Mouse (Mus musculus) hindbrain, embryonic 10.5 days (tissue): ENCODE measurements at regions not wholly inside any gene's neighbourhood (a gene's known extent, or its start where the extent isn't known, plus 50 kb on each side); places are given as distances from the start of the nearest gene placed in this dataset.

Experiments used
- DNase-seq: peaks from one replicate; pipeline ENCODE4 v3.0.0-alpha.2; 2017; ENCODE audit warnings: low spot score
- H3K27ac ChIP-seq: fragments of 300-500 bp; sonication (generic); 2 replicates; pipeline ENCODE4 v1.5.1; 2016; ENCODE audit warnings: mild to moderate bottlenecking, moderate library complexity
- H3K27me3 ChIP-seq: fragments of 300-500 bp; sonication (generic); 2 replicates; pipeline ENCODE4 v1.6.1; 2016; ENCODE audit warnings: mild to moderate bottlenecking; ENCODE audit not compliant: poor library complexity, insufficient read depth, severe bottlenecking
- H3K36me3 ChIP-seq: fragments of 300-500 bp; sonication (generic); 2 replicates; pipeline ENCODE4 v1.6.1; 2016; ENCODE audit warnings: mild to moderate bottlenecking, moderate library complexity
- H3K4me1 ChIP-seq: fragments of 300-500 bp; sonication (generic); replicated peaks from 2 replicates; pipeline ENCODE4 v1.6.1; 2016; ENCODE audit warnings: mild to moderate bottlenecking
- H3K4me3 ChIP-seq: fragments of 300-500 bp; sonication (generic); 2 replicates; pipeline ENCODE4 v1.5.1; 2016; ENCODE audit warnings: mild to moderate bottlenecking, moderate library complexity
- H3K9me3 ChIP-seq: fragments of 300-500 bp; sonication (generic); 2 replicates; pipeline ENCODE4 v1.6.1; 2016; ENCODE audit warnings: mild to moderate bottlenecking, moderate library complexity
- WGBS: fragments of 180-500 bp; shearing (Covaris S2); methylation state at CpG from one replicate; pipeline ENCODE4 v1.1.7; 2016; 5-methylcytosine and 5-hydroxymethylcytosine counted together

- no peak for DNase-seq
Observed at GRCm38 (mm10) chr3:147260958-147261595, 408.9 kb downstream of the Ttll7 start.

GRCm38 (mm10) chr3:147266556-147266955 lies 414.4 kb downstream of the Ttll7 start:
- Histone ChIP-seq H3K4me1 (no peaks in the 10 kb centered on the region), H3K27ac (no peak overlapping the region), H3K27me3 (no peaks in the 10 kb centered on the region), H3K36me3 (no peaks in the 10 kb centered on the region), H3K9me3 (no peaks in the 10 kb centered on the region), H3K4me3 (no peak overlapping the region)
- 76% methylated on average over 5 of the region's 5 CpGs for WGBS
- DNase-seq = no peak

More at GRCm38 (mm10) chr3:147260958-147261595, 408.9 kb downstream of the Ttll7 start:
- no peaks in the 10 kb centered on the region for H3K36me3 ChIP-seq
- H3K27ac ChIP-seq = no peak overlapping the region
- WGBS = 89% methylated on average over 10 of the region's 10 CpGs
- H3K4me1 ChIP-seq = no peaks in the 10 kb centered on the region
- no peaks in the 10 kb centered on the region for H3K27me3 ChIP-seq
- H3K4me3 ChIP-seq = no peak overlapping the region
- H3K9me3 ChIP-seq = no peaks in the 10 kb centered on the region

DNA sequence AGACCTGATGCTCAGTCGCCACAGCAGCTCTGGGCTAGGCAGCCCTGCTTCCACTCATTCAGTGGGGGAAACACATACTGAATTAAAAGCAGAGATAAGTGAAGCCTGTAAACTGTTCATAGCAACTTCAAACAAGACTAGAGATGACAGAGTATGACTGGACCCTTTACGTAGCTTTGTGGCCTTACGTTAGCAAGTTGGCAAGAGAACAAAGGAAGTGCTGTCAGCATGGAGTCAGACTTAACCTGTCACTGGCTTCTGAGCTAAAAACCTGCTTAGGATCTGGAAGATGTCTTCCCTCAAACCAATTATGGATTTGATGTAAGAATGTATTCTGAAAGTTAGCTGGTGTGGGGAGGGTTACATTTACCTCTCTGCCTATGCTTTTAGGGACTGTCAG lies 421.3 kb downstream of the Ttll7 start:
- Histone ChIP-seq H3K4me3 (no peak overlapping the region), H3K27me3 (no peaks in the 10 kb centered on the region), H3K36me3 (no peaks in the 10 kb centered on the region), H3K4me1 (no peaks in the 10 kb centered on the region), H3K27ac (no peak overlapping the region), H3K9me3 (no peaks in the 10 kb centered on the region)
- 80% methylated on average over 3 of the region's 3 CpGs for WGBS
- no peak for DNase-seq

- no peak for DNase-seq
- H3K36me3 ChIP-seq = no peaks in the 10 kb centered on the region
- no peaks in the 10 kb centered on the region; the same call in 1 of the 2 replicates for H3K4me1 ChIP-seq
- H3K27me3 ChIP-seq = no peaks in the 10 kb centered on the region
- H3K27ac ChIP-seq = no peak overlapping the region
- no peaks in the 10 kb centered on the region for H3K9me3 ChIP-seq
- no peak overlapping the region for H3K4me3 ChIP-seq
Observed at GRCm38 (mm10) chr3:147278602-147279001, 426.4 kb downstream of the Ttll7 start.

- Histone ChIP-seq H3K9me3 (no peaks in the 10 kb centered on the region), H3K27ac (no peak overlapping the region), H3K4me3 (no peak overlapping the region), H3K27me3 (no peaks in the 10 kb centered on the region), H3K36me3 (no peaks in the 10 kb centered on the region), H3K4me1 (peaks cover 9% of the 10 kb centered on the region; the same call in 1 of the 2 replicates)
- WGBS = 85% methylated on average over 9 of the region's 9 CpGs
- DNase-seq = no peak
Observed at GRCm38 (mm10) chr3:147283724-147284123, 431.6 kb downstream of the Ttll7 start.

DNA sequence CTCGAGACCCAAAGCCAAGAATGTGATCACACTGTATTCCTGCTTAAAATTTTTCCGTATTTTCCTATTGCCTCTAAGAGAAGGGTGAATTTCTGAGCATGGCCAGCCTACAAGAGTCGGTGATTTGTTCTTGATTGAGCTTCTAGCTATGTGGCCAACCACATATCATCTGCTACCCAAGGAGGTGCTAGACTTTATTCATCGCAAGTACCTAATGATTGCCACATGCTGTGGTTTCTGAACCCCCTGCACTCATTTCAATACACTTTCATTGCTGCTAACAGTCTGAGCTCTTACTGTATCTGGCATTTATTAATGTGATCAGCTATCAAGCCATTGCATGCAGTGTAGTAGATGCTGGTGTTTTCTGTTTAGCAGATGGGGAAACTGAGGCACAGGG lies 432.2 kb downstream of the Ttll7 start:
- no peaks in the 10 kb centered on the region for H3K27me3 ChIP-seq
- WGBS = 92% methylated on average over 4 of the region's 4 CpGs
- H3K4me3 ChIP-seq = no peak overlapping the region
- DNase-seq = no peak
- no peak overlapping the region for H3K27ac ChIP-seq
- peaks cover 9% of the 10 kb centered on the region; the same call in 1 of the 2 replicates for H3K4me1 ChIP-seq
- no peaks in the 10 kb centered on the region for H3K9me3 ChIP-seq
- no peaks in the 10 kb centered on the region for H3K36me3 ChIP-seq

GRCm38 (mm10) chr3:147285496-147285895 lies 433.3 kb downstream of the Ttll7 start:
- Histone ChIP-seq H3K4me1 (peaks cover 9% of the 10 kb centered on the region; the same call in 1 of the 2 replicates), H3K4me3 (no peak overlapping the region), H3K36me3 (no peaks in the 10 kb centered on the region), H3K27ac (no peak overlapping the region), H3K27me3 (no peaks in the 10 kb centered on the region), H3K9me3 (no peaks in the 10 kb centered on the region)
- no peak for DNase-seq
- WGBS = 75% methylated on average over 5 of the region's 5 CpGs

DNA sequence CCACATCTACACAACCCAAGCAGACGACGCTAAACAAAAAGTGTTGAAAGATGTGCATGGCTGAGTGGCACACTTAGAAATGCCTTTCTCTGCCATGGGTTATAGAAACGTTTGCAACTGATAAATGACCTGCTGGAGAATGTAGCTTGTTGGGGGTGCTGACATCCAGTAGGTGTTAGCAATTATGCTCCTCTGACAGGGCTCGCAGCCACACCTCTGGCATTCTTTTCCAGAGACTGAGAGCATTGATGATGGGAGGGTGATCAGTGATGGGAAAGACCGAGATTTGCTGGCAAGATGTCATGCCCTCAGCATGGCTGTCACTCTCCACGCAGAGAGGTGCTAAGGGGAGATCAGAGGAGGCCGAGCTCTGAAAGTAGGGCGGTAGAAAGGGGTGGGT lies 435.3 kb downstream of the Ttll7 start:
- Histone ChIP-seq H3K9me3 (no peaks in the 10 kb centered on the region), H3K4me3 (no peak overlapping the region), H3K27ac (no peak overlapping the region), H3K4me1 (peaks cover 9% of the 10 kb centered on the region; the same call in 1 of the 2 replicates), H3K36me3 (no peaks in the 10 kb centered on the region), H3K27me3 (no peaks in the 10 kb centered on the region)
- no peak for DNase-seq
- 64% methylated on average over 8 of the region's 8 CpGs for WGBS

GRCm38 (mm10) chr3:147291696-147292327 lies 439.6 kb downstream of the Ttll7 start:
- H3K27me3 ChIP-seq = no peaks in the 10 kb centered on the region
- H3K27ac ChIP-seq = no peak overlapping the region
- H3K4me1 ChIP-seq = 0 out of 2 replicates have a peak, but pooled peaks cover 2% of the 10 kb centered on the region

DNA sequence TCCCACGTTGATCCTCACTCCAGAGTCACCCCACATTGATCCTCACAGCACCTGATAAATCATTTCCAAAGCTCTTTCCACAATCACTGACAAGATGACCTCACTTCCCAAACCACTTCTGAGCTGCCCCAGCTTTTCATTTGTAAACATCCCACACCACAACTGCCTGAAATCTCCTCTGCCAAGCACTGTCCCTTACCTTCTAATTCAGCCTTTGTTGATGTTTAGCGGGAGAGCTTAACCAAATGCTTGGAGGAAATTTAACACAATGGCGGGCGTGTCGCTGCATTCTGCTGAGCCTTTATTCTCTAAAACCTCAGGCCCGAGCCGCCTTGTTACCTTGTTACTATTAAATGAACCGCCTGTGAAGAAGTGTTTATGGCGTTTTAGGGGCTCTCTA lies 445.9 kb downstream of the Ttll7 start:
- H3K27ac ChIP-seq = no peak overlapping the region

More at GRCm38 (mm10) chr3:147291696-147292327, 439.6 kb downstream of the Ttll7 start:
- 89% methylated on average over 10 of the region's 10 CpGs for WGBS
- Histone ChIP-seq H3K36me3 (no peaks in the 10 kb centered on the region), H3K4me3 (no peak overlapping the region), H3K9me3 (no peaks in the 10 kb centered on the region)
- DNase-seq = no peak

GRCm38 (mm10) chr3:147325522-147325921 lies 473.4 kb downstream of the Ttll7 start:
- Histone ChIP-seq H3K4me3 (no peak overlapping the region), H3K27ac (no peak overlapping the region), H3K36me3 (no peaks in the 10 kb centered on the region), H3K9me3 (no peaks in the 10 kb centered on the region), H3K27me3 (no peaks in the 10 kb centered on the region), H3K4me1 (no peaks in the 10 kb centered on the region)
- WGBS = 90% methylated on average over 2 of the region's 2 CpGs
- DNase-seq = no peak

More for the DNA sequence above, 445.9 kb downstream of the Ttll7 start:
- Histone ChIP-seq H3K36me3 (no peaks in the 10 kb centered on the region), H3K9me3 (no peaks in the 10 kb centered on the region), H3K4me3 (no peak overlapping the region), H3K27me3 (peaks cover 3% of the 10 kb centered on the region; the same call in 1 of the 2 replicates), H3K4me1 (peaks cover 10% of the 10 kb centered on the region)
- 10% methylated on average over 9 of the region's 9 CpGs for WGBS
- DNase-seq = no peak

DNA sequence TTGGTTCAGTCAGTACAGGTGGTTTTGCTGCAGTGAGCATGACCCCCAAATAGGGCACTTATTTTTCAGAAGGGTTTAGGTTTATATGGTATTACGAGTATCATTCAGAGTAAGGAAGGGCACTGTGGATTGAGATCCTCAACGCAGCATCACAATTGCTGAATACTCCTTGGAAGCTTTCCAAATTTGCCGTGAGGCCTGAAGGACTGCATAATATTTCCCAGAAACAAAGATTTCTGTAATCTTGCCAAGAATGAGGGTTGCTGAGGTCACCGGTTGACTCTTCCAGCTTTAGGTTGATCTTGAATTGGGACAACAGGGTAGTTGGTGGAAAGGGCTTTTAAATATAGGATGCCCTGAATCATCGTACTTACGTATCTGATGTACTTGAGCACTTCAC lies 482.1 kb downstream of the Ttll7 start:
- Histone ChIP-seq H3K36me3 (no peaks in the 10 kb centered on the region), H3K27ac (no peak overlapping the region), H3K4me1 (no peaks in the 10 kb centered on the region), H3K9me3 (no peaks in the 10 kb centered on the region), H3K4me3 (no peak overlapping the region), H3K27me3 (no peaks in the 10 kb centered on the region)
- DNase-seq = no peak
- 96% methylated on average over 6 of the region's 6 CpGs for WGBS

DNA sequence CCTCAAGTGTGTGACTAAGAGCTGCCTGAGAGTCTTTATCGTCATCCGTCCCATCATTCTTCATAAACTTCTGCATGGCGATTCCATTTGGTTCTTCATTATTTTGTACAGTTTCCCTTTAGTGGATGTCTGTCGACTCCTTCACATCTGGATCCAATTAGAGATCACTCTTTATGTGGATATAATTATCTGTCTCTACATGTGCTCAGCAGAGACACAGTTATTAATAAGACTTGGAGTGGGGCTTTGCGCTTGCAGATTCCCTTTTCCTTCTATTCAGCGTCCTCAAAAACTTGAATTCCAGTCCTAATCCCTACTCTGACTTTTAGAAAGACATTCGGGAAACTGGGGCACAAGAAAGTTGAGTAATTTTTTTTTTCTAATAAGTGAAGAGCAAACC lies 483.1 kb downstream of the Ttll7 start:
- H3K4me3 ChIP-seq = no peak overlapping the region
- H3K4me1 ChIP-seq = no peaks in the 10 kb centered on the region
- H3K27me3 ChIP-seq = no peaks in the 10 kb centered on the region
- no peak overlapping the region for H3K27ac ChIP-seq
- H3K9me3 ChIP-seq = no peaks in the 10 kb centered on the region
- DNase-seq = no peak
- no peaks in the 10 kb centered on the region for H3K36me3 ChIP-seq
- WGBS = 78% methylated on average over 7 of the region's 7 CpGs
